Mouse (Mus musculus): ENCODE measurements around the gene Chrdl2.

Chrdl2 gene

DNA sequence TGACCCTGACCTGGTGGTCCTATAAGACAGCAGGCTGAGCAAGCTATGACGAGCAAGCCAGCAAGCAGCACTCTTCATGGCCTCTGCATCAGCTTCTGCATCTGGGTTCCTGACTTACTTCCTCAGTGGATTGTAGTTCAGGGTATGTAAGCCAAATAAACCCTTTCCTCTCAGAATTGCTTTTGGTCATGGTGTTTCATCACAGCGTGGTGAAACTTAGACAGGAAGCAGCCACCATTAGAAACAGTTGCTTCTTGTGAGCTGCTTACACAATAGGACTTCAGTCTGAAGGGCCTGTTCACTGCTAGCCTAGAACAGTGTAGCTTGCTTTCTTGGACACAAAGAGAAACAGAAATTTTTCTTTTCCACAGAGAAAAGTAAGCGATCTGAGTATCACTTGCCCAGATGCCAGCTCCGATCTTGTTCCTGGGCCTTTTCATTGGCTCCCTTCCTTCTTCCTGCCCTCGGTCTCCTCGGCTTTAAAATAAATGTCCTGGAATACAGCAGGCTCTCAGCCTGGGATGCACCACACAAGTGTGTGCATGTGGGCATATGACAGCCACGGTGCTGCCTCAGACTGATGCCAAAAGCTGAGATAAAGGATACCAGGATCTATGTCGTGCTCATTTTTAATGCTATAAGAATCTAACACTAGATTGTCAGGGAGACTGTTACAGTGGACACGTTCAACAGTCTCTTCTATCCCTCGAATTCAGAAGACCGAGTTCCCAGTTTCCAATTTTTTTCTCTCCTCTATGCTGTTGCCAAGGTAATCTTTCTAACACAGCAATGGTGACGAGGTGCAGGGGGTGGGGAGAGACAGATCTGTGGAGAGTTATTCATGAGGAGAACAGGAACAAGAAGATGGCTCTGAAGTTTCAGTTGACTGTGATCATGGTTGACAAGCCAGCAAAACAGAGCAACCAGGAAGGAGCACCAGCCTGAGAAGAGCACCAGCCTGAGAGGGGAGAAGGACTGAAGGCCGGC, 23.4 kb upstream of the Chrdl2 start:
- CTCF ChIA-PET: interaction anchor here (0.6 kb wide), 1 partner anchor 126 kb away, joined by 4 read pairs; no protein-coding TSS in a partner anchor

DNA sequence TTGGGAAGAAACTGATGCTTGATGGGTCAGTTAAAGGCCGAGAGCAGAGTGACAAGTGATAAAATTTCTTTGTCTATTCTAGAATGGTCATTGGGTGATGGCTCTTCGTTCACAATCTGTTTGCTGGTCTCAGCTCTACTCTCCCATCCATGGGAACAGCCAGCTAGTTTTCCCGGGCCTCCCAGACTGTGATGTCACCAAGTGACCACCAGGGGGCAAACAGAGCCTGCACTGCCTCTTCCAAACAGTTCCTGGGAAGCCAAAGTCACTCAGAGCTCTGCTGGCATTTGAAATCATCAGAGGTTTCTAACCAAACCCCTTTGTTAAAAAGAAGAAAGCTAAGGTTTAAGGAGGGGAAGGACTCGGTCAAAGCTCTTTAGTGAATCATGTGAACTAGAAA, 17.2 kb upstream of the Chrdl2 start:
- CTCF ChIA-PET: interaction anchor here (0.7 to 1.1 kb wide), 2 partner anchors 18 to 78 kb away, joined by 3 read pairs; no protein-coding TSS in a partner anchor

DNA sequence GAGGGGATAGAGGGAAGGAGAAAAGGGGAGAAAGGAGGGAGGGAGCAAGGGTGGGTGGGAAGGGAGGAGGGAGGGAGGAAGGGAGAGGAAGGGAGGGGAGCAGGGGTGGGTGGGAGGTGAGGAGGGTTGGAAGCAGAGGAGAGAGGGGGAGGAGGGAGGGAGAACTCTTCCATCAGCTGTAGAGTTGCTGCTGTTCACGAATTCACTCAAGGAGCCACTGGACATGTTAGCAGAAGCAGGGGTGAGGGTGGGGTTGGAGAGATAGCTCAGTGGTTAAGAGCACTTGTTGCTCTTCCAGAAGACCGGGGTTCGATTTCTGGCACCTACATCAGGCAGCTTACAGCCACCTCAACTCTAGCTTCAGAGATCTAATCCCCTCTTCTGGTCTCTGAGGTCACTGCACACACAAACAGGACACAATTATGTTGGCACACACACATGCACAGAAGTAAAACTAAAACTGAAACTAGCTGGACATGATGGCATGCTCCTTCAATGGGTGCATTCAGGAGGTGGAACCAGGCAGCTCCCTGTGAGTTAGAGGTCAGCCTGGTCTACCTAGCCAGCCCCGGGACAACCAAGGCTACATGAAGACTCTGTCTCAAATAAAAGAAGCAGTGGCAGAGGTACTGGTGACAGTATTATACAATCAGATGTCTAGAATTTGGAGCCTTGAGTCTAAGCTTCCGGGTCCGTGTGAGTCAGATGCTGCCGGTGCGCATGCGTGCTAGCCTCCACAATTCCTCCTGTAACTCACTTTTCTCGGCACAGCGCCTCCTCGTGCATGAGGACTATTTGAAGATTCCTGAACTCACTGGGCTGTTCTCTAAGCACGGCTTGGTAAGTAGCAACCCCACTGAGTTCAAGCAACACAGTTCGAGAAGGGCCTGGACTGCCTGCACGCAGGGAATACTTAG, 15.9 kb upstream of the Chrdl2 start:
- CTCF ChIA-PET: interaction anchor here (0.6 kb wide), 1 partner anchor 1873 kb away, joined by 3 read pairs; the partner anchor contains the start of gene Anapc15

DNA sequence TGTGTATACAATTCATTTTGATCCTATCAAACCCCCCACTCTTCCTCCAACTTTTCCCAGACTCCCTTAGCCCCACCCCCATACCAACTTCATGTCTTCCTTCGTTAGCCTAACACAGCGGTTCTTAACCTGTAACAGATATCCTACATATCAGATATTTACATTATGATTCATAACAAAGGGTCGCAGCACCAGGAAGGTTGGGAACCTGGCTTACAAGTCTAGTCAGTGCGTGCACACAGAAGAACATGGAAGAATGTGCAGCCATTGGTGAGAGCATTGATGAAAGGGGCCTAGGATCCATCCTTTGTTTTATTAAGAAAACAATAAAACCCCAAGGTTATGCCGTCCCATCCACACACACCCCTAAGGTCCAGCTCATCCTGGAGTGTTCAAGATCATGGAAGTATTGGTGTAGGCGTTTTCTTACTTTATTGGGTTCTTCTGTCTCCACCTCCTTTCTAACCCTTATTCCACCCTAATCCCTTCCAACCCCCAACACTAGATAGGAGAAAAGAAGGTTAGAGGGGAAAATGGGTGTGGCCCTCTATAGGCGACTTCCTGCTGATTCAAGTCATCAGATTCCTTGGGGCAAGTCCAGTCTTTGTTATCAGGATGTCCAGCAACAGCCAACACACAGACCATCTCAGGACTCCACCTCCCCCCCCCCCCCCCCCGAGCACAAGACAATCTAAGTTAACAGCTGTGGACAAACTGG, 14.8 kb upstream of the Chrdl2 start:
- CTCF ChIA-PET: no interaction called here

DNA sequence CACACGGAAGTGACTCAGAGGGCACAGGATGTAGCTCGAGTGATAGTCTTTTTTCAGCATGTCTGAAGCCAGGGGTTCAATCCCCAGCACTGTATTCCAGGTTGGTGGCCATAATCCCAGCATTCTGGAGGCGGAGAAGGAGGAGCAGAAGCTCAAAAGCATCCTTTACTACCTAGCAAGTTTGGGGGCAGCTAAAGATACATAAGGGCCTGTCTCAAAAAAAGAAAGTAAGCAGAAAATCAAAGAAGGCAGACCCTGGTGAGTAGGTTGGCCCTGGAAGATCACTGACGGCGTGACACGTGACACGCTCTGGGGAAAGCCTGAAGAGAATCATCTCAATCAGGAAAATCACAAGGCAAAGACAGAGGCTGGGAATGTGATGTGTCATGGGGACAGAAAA, 12.8 kb upstream of the Chrdl2 start:
- CTCF ChIA-PET: interaction anchor here (0.6 kb wide), 1 partner anchor 12 kb away, joined by 3 read pairs; no protein-coding TSS in a partner anchor

DNA sequence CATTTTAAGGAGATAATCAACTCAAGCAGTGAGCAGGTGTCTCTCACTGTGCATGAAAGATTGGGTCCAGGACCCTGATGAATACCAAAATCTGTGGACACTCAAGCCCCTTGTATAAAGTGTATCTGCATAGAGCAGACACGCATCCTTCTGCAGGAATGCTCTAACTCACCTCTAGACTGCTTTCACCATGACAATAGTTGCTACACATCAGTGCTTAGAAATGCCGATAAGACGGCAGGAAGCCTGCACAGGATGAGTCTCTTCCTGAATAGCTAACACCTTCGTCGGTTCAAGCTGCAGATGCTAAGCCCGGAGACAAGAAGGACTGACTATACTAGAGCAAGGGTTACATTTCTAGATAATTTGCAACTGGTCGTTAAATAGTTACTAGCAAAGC, 10.8 kb upstream of the Chrdl2 start:
- CTCF ChIA-PET: no interaction called here

DNA sequence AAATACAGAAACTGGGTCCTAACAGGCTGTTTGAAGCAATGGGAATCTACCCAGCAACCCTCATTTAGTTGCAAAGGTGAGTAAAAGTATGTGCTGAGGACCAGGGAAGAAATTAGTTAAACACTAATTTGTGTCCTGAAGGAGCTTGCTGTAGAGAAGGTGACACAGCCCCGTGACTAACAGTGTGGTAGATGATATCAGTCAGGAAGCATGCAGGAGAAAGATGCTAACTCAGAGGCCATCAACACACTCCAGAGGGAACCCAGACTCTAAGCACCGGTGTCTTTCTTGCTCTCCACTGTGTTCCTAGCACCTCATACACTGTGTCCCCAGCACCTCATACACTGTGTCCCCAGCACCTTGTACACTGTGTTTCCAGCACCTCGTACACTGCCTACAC, 7.3 kb upstream of the Chrdl2 start:
- CTCF ChIA-PET: no interaction called here

DNA sequence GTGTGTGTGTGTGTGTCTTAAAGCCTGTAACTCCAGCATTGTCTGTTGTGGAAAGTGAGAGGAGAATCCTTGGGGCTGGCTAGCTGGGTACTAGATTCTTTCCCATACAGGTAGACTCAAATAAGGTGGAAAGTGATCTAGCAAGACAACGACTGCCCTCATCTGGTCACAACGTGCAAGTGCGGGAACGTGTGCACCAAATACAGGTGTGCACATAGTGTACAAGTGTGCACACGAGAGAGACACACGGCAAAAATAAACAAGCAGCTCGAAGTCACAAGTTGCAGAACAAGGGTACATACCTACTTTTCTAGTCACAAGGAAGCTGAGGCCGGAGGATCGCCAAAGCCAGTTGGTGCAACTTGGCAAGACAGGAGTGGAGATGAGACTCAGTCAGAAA, 2.2 kb upstream of the Chrdl2 start:
- CTCF ChIA-PET: no interaction called here

DNA sequence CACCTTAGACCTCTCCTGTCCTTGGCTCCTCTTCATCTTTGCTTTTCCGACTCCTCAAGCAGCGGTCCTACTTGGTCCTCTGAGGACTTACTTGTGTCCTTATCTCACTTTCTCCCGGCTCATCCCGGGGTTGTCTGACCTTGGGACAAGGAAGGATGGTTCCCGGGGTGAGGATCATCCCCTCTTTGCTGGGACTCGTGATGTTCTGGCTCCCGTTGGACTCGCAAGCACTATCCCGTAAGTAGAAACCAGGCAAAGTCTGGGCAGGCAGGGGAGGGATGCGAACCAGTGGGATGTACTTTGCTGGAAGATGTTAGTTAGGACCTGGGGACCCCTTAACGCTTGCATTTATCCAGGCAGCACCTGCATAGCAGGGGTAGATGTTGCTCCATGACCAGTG, 439 bp downstream of the Chrdl2 start:
- CTCF ChIA-PET: no interaction called here

DNA sequence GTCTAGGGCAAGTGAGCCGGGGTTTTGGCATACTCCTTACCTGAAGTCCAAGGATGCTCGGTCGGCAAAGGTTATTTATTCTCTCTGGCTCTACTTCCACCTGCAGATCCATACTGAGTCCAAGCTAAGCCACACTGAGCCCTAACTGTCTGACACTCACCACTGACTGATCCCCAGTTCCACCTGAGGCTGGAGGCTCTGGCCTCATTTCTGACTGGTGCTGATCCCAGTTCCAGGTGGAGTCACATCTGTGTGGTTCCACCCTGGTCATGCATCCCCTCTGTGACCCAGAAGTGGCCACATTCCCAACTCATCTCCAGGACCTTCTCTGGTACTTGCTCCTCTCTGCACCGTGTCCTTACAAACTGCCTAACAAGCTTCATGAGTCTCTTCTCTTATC, 2.8 kb downstream of the Chrdl2 start:
- CTCF ChIA-PET: interaction anchor here (0.6 kb wide), 1 partner anchor 32 kb away, joined by 5 read pairs; no protein-coding TSS in a partner anchor

DNA sequence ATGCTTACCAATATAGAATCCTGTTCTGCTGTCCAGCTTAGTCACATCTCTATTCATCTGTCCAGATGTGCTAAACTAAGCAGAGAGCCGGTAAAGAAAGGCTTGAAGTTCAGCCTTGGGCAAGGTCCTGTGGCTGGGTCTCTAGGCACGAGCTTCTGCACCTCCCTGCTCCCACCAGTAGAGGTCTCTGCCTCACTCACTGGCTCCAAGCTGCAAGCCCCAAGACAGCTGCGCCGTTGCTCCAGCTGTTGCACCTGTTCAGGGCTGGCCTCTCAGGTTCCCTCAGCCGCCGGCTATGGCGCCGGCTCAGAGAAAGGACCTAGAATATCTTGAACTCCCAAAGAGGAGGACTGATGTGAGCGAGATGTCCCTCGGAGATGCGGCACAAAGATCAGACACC, 3.7 kb downstream of the Chrdl2 start:
- CTCF ChIA-PET: no interaction called here

DNA sequence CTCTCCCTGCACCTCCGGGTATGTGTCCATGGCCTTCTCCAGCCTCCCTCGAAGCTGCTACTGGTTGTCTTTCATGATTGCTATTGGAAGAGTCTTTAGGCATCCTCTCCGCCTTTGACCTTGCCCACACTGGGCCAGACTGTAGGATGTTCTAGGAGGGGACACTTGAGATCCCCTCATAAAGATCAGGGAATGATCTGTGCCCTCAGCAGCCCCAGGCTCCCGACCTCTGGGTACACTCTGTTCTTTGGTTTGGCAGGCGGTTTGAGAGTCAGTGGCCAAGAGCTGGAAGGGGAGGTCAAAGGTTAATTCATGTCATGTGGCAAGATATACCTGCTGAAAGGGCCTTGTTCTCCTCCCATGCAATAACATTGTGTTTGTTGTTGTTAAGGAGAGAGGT, 4.7 kb downstream of the Chrdl2 start:
- CTCF ChIA-PET: no interaction called here

DNA sequence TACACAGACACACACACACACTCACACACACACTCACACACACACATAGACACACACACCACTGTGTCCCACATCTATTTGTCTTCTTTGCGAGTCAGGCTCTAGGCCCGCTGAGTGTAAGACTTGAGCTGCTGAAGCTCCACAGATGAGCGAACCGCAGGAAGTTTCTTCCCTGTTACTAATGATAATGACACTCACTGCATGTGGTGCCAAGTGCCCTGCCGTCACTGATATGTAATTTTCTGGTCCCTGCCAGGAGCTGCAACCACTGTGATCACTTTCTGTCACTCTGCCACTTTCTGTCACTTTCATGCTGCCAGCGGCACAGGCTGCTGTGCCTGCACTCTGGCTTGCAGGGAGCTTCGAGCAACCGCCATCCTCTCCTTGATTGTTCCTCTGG, 6.1 kb downstream of the Chrdl2 start:
- CTCF ChIA-PET: no interaction called here

DNA sequence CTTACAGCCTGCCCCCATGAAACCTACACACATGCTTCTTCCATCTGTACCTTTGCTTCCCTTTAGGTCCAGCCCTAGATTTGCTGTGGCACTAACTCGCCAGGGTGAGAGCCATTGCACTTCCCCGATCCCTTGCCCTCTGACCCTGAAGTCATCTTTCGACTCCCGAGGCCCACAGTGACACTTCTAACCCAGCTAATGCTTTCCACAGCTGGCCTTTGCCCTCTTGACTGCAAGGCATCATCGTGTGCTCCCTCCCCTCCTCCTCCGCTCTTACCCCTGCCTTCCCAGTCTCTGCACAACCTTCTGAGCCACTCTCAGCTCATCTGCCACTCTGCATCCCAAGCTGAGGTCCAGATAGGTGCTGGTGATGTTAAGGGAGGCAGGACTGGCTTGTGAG, 6.5 kb downstream of the Chrdl2 start:
- CTCF ChIA-PET: no interaction called here

DNA sequence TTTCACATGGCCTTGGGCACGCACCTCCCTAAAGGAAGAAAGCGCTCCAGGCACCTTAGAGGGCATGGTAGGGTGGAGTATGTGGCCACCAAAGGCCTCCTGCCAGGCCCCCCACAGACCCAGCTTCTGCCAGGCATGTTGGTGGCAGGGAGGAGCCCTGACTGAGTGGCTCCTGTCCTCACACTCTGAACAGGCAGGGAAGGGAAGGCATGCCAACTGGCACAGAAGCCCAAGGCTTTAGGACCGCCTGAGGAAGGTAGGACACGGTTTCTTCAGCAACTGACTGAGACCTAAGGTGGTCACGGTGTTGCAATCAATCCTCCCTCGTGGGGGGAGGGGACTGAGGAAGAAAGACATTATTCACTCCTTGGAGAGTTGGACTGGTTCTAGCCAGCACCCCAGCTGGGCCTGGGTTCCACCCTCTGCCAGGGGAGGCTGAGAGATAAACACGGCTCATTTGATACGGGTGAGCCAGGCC, 8.2 kb downstream of the Chrdl2 start:
- CTCF ChIA-PET: no interaction called here

DNA sequence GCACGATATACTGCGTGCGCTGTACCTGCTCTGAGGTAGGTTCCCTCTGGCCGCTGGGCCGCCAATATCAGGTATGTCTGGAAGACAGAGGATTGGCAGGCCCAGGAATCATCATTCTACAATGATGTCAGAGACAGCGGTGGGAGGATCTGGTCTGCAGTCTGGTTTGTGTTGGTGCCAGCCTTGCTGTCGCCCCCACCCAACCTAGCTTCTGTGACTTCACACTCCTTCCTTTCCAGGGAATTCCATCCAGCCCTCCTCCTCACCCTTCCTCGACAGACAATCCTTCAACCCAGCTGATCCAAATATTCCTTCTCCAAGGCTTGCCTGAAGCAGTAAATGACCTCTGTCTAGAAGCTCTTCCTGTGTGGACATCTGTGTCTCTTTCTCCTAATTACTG, 11.1 kb downstream of the Chrdl2 start:
- CTCF ChIA-PET: no interaction called here

DNA sequence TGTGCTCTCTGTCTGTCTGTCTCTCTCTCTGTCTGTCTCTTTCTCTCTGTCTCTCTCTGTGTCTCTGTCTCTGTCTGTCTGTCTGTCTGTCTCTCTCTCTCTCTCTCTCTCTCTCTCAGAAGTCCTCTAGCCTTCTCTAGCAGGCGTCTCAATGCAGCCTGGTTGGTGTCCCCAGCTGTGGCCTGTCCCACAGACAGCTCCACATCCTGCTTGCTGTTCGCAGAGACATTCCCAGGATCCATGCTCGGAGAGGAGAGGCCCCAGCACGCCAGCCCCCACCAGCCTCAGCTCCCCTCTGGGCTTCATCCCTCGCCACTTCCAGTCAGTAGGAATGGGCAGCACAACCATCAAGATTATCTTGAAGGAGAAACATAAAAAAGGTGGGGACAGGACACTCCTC, 21.4 kb downstream of the Chrdl2 start:
- CTCF ChIA-PET: no interaction called here

DNA sequence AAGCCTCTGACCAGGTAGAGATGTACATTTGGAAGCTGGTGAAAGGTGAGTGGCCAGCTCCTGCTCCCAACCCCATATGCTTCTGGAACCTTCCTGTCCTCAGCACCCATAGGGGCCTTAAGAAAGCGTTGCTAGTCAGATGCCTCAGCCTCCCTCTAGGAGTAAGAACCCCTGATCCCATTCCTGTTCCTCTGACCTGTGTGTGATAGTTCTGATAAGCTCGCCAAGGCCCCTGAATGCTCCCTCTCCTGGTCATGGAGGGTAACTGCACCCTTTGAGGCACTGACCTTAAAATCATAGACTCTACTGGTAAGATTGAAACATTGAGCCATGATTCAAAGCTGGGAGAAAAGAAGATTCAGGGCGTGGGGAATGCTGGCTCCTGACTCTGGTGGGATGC, 23.3 kb downstream of the Chrdl2 start:
- CTCF ChIA-PET: no interaction called here

DNA sequence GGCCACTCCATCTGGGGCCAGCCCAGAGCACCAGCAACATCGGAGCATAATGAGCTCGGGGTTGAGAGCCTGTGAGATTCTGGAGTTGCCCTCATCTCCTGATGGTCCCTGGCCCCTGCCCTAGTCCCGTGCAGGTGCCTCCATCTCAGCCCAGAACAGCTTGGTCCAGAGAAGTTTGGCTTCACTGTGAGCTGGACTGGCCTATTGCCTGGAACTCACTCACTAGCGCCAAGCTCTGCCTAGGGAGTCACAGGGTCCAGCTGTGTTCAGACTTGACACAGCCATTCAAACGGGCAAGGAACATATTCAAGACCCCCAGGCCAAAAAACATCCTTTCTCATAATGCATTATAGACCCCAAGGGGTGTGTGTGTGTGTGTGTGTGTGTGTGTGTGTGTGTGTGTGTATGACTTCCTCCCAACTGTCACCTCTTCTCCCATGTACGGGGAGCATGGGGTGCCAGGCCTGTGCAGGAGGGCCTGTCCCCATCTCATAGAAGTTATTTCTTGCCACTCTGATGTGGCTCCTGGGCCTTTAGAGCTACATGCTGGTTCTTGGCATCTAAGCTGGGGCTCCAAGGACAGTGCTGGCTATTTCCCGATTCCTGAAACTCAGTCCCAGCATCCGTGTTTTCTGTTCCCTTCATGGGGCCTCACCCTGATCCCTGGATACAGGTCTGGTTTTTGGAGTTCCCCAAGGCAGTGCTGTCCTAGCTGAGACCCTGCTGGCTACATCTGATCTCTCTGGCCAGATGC, 25.2 kb downstream of the Chrdl2 start:
- CTCF ChIA-PET: no interaction called here

DNA sequence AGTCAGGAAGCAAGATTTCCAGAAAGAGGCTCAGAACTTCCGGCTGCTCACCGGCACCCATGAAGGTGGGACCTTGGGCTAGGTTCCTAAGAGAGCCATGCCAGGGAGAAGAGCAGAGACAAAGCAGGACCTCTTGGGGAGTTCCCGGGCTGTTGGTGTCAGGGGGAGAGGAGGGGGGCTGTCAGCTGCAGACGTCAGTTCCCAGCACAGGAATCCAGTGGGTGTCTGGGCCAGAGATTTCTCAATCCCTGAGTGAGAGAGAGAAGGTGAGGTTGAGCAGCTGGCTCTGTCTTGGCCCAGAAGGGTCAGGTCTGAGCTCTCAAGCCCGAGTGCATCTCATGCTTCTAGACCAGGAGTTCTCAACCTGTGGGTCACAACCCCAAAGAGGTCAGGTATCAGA, 27.7 kb downstream of the Chrdl2 start:
- CTCF ChIA-PET: no interaction called here
